Mouse (Mus musculus) forebrain, embryonic 14.5 days (tissue): ENCODE data around the gene Gad2. TPM values are rescaled to one million over a fixed set of nuclear protein-coding genes. Genes with fewer than 3 reads are reported as not detected.

Experiments used
- ATAC-seq: fragments of 200-750 bp; cut with Nextera tagmentation; 2 replicates; pipeline ENCODE4 v1.8.0; 2017; ENCODE audit warnings: mild to moderate bottlenecking, moderate library complexity
- DNase-seq: peaks from one replicate; pipeline ENCODE4 v3.0.0-alpha.2; 2015; ENCODE audit warnings: low spot score
- H3K27ac ChIP-seq: fragments of 300-500 bp; sonication (generic); 2 replicates; pipeline ENCODE4 v1.5.1; 2014; ENCODE audit warnings: low read depth, mild to moderate bottlenecking, control low read depth, low read length, moderate library complexity
- H3K27me3 ChIP-seq: fragments of 300-500 bp; sonication (generic); replicated peaks from 2 replicates; pipeline ENCODE4 v1.6.1; 2014; ENCODE audit warnings: low read length, control low read depth, mixed read lengths; ENCODE audit not compliant: control insufficient read depth, insufficient read depth
- H3K36me3 ChIP-seq: fragments of 300-500 bp; sonication (generic); 2 replicates; pipeline ENCODE4 v1.6.1; 2014; ENCODE audit warnings: low read length, control low read depth; ENCODE audit not compliant: control insufficient read depth, insufficient read depth
- H3K4me1 ChIP-seq: fragments of 300-500 bp; sonication (generic); 2 replicates; pipeline ENCODE4 v1.6.1; 2014; ENCODE audit warnings: antibody characterized with exemption, low read length, control low read depth; ENCODE audit not compliant: control insufficient read depth, insufficient read depth
- H3K4me2 ChIP-seq: fragments of 300-500 bp; sonication (generic); 2 replicates; pipeline ENCODE4 v1.6.1; 2014; ENCODE audit warnings: mild to moderate bottlenecking, control low read depth, low read length
- H3K4me3 ChIP-seq: fragments of 300-500 bp; sonication (generic); 2 replicates; pipeline ENCODE4 v1.5.1; 2014; ENCODE audit warnings: low read depth, low read length, control low read depth
- H3K9ac ChIP-seq: fragments of 300-500 bp; sonication (generic); 2 replicates; pipeline ENCODE4 v1.6.1; 2014; ENCODE audit warnings: mild to moderate bottlenecking, low read length, control low read depth, moderate library complexity
- H3K9me3 ChIP-seq: fragments of 300-500 bp; sonication (generic); replicated peaks from 2 replicates; pipeline ENCODE4 v1.6.1; 2016; ENCODE audit warnings: low read length, control low read depth, mixed read lengths; ENCODE audit not compliant: control insufficient read depth
- WGBS: fragments of 180-500 bp; shearing (Covaris S2); extraction: QIAGEN DNeasy Blood & Tissue Kit; methylation state at CpG from one replicate; pipeline ENCODE4 v1.1.7; 2014; 5-methylcytosine and 5-hydroxymethylcytosine counted together
- polyA plus RNA-seq: library from polyadenylated mRNA; unstranded; fragments of >200 nt; fragmentation: Nextera tagmentation; extraction: Ambion mirVana; gene quantifications from 2 replicates; pipeline ENCODE4 v1.2.1, GENCODE M21; 2014

The Gad2 gene
- polyA plus RNA-seq, 1 experiment from 2014 or later, result 38.7 TPM

- H3K36me3 ChIP-seq, result peaks cover 23% of the 10 kb centered on the region; the same call in 1 of the 2 replicates
- H3K9me3 ChIP-seq, result no peaks in the 10 kb centered on the region
- H3K4me1 ChIP-seq, result no peaks in the 10 kb centered on the region
- DNase-seq (peak; percentile 4), ATAC-seq (no peak)
- no peak overlapping the region for H3K4me2 ChIP-seq
- no peaks in the 10 kb centered on the region for H3K27me3 ChIP-seq
- 67% methylated on average over 4 of the region's 4 CpGs for WGBS
- H3K4me3 ChIP-seq, result no peak overlapping the region
- 0 out of 2 replicates have a peak overlapping the region, but pooled peaks have one; percentile 4 for H3K27ac ChIP-seq
- no peak overlapping the region for H3K9ac ChIP-seq
Measured at GRCm38 (mm10) chr2:22679944-22680343, 57.9 kb downstream of the Gad2 start.

DNA sequence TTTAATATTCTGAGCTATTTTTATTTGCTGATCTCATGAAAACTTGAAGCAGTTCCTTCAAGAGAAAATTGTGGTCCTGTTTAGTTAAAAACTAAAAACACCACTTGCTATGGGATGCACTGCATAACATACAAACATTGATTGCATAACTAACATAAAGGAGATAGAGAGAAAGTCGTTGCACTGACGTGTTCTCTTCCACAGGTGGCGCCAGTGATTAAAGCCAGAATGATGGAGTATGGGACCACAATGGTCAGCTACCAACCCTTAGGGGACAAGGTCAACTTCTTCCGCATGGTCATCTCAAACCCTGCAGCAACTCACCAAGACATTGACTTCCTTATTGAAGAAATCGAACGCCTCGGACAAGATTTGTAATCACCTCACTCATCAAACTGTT is 68.0 kb downstream of the Gad2 start:
- no peak overlapping the region for H3K27ac ChIP-seq
- no peak overlapping the region for H3K4me2 ChIP-seq
- H3K27me3 ChIP-seq, result no peaks in the 10 kb centered on the region
- no peaks in the 10 kb centered on the region for H3K9me3 ChIP-seq
- no peak overlapping the region for H3K4me3 ChIP-seq
- H3K36me3 ChIP-seq, result peaks cover 52% of the 10 kb centered on the region
- ATAC-seq (no peak), DNase-seq (no peak)
- H3K9ac ChIP-seq, result no peak overlapping the region
- H3K4me1 ChIP-seq, result no peaks in the 10 kb centered on the region
- 83% methylated on average over 7 of the region's 7 CpGs for WGBS

DNA sequence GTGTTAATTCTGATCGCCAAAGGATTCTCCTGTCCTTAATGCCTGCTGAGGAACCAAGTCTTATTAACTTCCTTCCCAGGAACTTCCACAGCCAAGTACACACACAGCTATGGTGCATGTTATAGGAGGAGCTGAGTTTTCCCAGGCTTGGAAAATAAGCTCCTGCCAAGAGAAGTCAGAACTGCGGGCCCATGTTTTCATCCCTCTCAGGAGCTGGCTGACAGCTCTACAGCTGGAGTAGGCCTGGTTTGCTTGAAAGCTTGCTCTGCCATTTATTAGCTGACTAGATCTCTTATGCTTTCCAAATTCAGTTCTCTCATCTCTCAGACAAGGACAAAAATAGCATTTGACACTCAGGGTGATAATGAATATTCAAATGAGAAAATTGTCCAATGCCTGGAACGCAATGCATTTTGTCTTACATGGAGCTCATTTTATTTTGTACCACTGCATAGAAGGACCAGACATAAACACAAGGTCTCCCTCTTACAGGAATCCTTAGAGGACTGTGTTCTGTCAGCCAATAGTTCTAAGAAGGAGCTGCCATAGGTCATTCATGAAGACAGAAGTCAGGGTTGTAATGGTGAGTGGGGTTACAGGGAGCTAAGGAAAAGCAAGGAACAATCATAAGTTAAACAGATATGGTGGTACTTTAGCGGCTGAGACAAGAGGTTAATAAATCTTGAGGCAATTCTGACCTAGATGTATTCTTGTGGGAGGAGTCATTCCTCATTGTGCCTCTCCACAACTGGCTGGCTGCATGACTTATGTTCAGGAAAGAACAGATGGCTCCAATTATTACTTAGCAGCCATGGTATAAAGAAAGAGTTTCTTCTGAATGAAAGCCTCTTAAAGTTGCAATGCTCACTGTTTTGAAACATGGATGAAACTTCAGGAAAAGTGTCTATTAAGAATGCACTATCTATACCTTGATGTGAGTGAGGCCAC is 83.0 kb downstream of the Gad2 start:
- H3K27me3 ChIP-seq, result no peaks in the 10 kb centered on the region
- no peak overlapping the region for H3K4me3 ChIP-seq
- peak; percentile 60 for DNase-seq
- H3K9me3 ChIP-seq, result no peaks in the 10 kb centered on the region
- no peak overlapping the region for H3K27ac ChIP-seq
- H3K9ac ChIP-seq, result no peak overlapping the region
- WGBS, result 64% methylated on average over 4 of the region's 4 CpGs
- no peaks in the 10 kb centered on the region for H3K36me3 ChIP-seq
- peak; percentile 60; the same call in 1 of the 2 replicates for ATAC-seq
- H3K4me1 ChIP-seq, result peaks cover 5% of the 10 kb centered on the region; the same call in 1 of the 2 replicates
- no peak overlapping the region for H3K4me2 ChIP-seq

GRCm38 (mm10) chr2:22706233-22706632 is 84.2 kb downstream of the Gad2 start:
- DNase-seq (no peak), ATAC-seq (no peak)
- no peaks in the 10 kb centered on the region for H3K9me3 ChIP-seq
- H3K36me3 ChIP-seq, result no peaks in the 10 kb centered on the region
- H3K4me1 ChIP-seq, result peaks cover 5% of the 10 kb centered on the region; the same call in 1 of the 2 replicates
- no peak overlapping the region for H3K4me2 ChIP-seq
- no peak overlapping the region for H3K27ac ChIP-seq
- H3K27me3 ChIP-seq, result no peaks in the 10 kb centered on the region
- 79% methylated on average over 3 of the region's 3 CpGs for WGBS
- H3K4me3 ChIP-seq, result no peak overlapping the region
- H3K9ac ChIP-seq, result no peak overlapping the region

GRCm38 (mm10) chr2:22721522-22722470 is 99.8 kb downstream of the Gad2 start:
- H3K27ac ChIP-seq, result no peak overlapping the region
- no peak overlapping the region for H3K4me3 ChIP-seq
- no peaks in the 10 kb centered on the region for H3K4me1 ChIP-seq
- ATAC-seq (peak; percentile 96), DNase-seq (peak; percentile 93)
- no peaks in the 10 kb centered on the region for H3K27me3 ChIP-seq
- WGBS, result 25% methylated on average over 8 of the region's 8 CpGs
- no peaks in the 10 kb centered on the region for H3K9me3 ChIP-seq
- no peaks in the 10 kb centered on the region for H3K36me3 ChIP-seq
- no peak overlapping the region for H3K4me2 ChIP-seq
- no peak overlapping the region for H3K9ac ChIP-seq

GRCm38 (mm10) chr2:22723927-22724534 is 102.0 kb downstream of the Gad2 start:
- no peak overlapping the region for H3K27ac ChIP-seq
- H3K27me3 ChIP-seq, result no peaks in the 10 kb centered on the region
- 78% methylated on average over 3 of the region's 3 CpGs for WGBS

DNA sequence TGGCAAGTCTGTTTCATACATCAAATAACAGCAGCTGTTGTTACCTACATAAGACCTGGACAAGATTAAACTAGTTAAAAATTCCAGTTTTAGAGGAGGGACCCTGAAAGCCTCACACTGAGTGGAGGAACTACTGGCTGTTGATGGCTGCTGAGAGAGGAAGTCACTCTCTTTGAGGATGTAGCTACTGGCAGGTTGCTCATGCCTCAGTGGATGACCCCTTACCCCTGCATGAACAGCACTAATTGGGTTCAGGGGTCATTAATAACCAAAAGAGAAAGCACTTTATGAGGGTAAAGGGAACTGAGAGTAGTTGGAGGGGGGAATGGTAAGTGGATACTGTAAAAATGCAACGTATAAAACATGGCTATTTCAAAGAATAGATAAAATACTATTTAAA is 105.1 kb downstream of the Gad2 start:
- ATAC-seq (no peak), DNase-seq (no peak)
- Histone ChIP-seq H3K9ac (no peak overlapping the region), H3K4me1 (no peaks in the 10 kb centered on the region), H3K27ac (no peak overlapping the region), H3K36me3 (no peaks in the 10 kb centered on the region), H3K4me2 (no peak overlapping the region), H3K27me3 (no peaks in the 10 kb centered on the region), H3K9me3 (no peaks in the 10 kb centered on the region), H3K4me3 (no peak overlapping the region)
- 88% methylated on average over 1 of the region's 1 CpGs for WGBS

More at GRCm38 (mm10) chr2:22723927-22724534, 102.0 kb downstream of the Gad2 start:
- Histone ChIP-seq H3K4me2 (no peak overlapping the region), H3K4me3 (no peak overlapping the region), H3K4me1 (no peaks in the 10 kb centered on the region), H3K9ac (no peak overlapping the region), H3K36me3 (no peaks in the 10 kb centered on the region), H3K9me3 (no peaks in the 10 kb centered on the region)
- ATAC-seq (no peak), DNase-seq (no peak)

DNA sequence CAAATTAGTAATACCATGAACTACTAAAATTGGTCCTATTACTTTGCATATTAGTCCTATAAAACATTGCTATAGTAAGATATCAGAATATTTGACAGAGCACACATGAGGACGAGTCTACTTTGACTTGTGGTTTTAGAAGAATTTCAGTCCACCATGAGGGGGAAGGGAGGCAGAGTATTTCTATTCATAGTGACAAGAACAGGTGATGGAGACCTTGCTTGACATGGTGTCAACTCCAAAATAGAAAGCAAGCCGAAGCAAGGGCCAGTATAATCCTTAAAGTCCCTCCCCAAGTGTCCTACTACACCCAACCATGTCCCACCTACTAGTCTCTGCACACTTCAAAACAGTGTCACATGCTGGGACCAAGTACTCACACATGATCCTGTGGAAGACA is 114.1 kb downstream of the Gad2 start:
- ATAC-seq (no peak), DNase-seq (no peak)
- no peaks in the 10 kb centered on the region for H3K36me3 ChIP-seq
- no peaks in the 10 kb centered on the region for H3K4me1 ChIP-seq
- H3K9ac ChIP-seq, result no peak overlapping the region
- no peaks in the 10 kb centered on the region for H3K9me3 ChIP-seq
- no peak overlapping the region for H3K4me2 ChIP-seq
- no peak overlapping the region for H3K4me3 ChIP-seq
- no peaks in the 10 kb centered on the region for H3K27me3 ChIP-seq
- WGBS, result 93% methylated on average over 2 of the region's 2 CpGs
- no peak overlapping the region for H3K27ac ChIP-seq
